Mouse (Mus musculus): Measurements from ENCODE around the gene Cped1. TPM values are rescaled to one million over a fixed set of nuclear protein-coding genes. Genes with fewer than 3 reads are reported as not detected.

Cped1 gene
- polyA plus RNA-seq (2015; fragmentation: Nextera tagmentation; extraction: Ambion mirVana): 13.2 and 15.6 TPM in 2 replicates

GRCm38 (mm10) chr6:21985732-21986540 is at the start of gene Cped1:
TSS of gene Cped1 (plus strand) at chr6:21985916.

DNA sequence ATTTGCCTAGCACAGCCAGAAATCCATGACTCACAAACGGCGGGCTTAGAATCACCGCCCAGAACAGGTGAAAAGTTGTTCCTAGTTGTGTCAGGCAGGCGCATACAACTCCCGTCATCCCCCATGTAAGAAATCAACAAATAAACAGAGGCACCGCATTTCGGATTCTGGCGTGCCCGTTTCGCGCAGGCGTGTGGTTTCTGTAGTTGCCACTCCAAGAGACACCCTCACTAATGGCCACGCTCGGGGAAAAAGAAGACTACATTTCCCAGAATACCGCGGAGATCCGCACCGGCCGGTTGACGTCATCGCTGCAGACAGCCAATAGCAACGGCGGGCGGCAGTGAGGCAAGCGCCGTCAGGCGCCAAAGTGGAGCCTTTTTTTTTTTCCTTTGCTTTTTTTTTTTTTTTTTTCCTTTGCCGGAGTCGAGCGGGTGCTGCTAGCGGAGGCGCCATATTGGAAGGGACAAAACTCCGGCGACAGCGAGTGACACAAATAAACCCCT is 36.4 kb upstream of the Cped1 start, which contains the start of gene Ing3:
Gene Ing3 (plus strand): TSS at position 346 of the 506 bp plus-strand sequence.

DNA sequence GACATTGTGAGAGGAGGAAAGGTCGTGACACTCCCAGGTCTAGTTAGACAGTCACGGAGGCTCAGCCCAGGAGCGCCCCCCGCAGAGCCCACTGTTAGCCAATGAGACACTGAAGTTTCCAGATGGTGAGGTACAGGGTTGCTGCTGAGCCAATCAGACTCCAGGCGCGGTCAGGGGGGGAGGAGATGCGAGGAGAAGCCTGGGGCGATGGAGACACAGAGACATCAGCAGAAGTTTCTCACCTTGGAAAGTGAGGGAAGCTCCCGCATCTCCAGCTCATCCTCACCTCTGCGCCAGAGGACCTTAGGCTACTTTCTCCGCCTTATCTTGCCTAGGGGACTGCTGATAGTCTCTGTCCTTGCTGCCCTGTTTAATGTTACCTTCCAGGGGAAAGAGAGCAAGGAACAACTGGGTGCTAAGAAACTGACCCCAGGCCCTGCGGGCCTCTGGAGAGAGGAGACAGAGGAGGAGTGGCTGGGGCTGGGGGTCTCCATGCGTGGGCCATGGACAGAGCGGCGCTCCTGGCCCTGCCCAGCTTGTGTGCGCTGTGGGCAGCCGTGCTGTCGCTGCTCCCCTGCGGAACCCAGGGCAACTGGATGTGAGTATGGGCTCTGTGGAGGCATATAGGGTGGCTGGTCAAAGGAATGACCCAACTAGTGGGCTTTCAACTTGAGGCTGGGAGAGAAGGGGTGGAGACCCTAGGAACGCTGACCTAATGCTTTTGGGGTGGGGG is 302.5 kb downstream of the Cped1 start, which contains the start of gene Wnt16:
Gene Wnt16 (plus strand): TSS at position 224 of the 733 bp plus-strand sequence.

Other genes with a start within 250 kb of the Cped1 start
- 88.7 and 179 TPM in 2 replicates for gene Tspan12, start 133.4 kb upstream of the Cped1 start, polyA plus RNA-seq (2015; fragmentation: Nextera tagmentation; extraction: Ambion mirVana)
- gene Ing3, start 36.3 kb upstream of the Cped1 start, polyA plus RNA-seq (2015; fragmentation: Nextera tagmentation; extraction: Ambion mirVana): 24.4 and 42.6 TPM in 2 replicates

All from adrenal gland, postnatal 0 days (tissue).